Mouse (Mus musculus) cerebellum, postnatal 14 days (tissue): ENCODE measurements around the gene Cd3e.
A peak's percentile ranks its signal among the peaks of the same experiment; 100 is the strongest.
"Not testable (repeated sequence)": the region's sequence is repeated elsewhere in the genome, so short reads cannot be mapped to it uniquely, and the experiment has no call there.

Source experiments
- DNase-seq, 2 experiments: peaks; one replicate each; pipeline ENCODE4 v3.0.0; 2021; ENCODE audit warnings: mixed read lengths in 2 of 2

Gene Cd3e

DNA sequence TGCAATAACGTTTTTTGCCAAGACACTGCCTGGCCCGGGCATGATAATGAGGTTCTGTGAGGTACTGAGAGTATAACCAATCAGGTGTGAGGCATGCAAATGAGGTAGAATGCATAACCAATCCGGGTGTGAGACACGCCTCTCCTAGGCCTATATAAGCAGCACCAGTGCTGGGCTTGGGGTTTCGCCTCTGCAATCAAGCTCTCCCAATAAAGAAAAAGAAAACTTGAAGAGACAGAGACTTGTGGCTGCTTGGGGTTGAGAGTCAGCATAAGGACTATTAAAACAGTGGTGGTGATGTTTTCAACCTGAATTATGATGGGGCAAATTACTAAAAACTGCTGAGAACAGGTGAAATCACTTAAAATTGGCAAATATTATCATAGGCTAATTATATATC is 41.7 kb downstream of the Cd3e start:
- not testable (repeated sequence) for DNase-seq

DNA sequence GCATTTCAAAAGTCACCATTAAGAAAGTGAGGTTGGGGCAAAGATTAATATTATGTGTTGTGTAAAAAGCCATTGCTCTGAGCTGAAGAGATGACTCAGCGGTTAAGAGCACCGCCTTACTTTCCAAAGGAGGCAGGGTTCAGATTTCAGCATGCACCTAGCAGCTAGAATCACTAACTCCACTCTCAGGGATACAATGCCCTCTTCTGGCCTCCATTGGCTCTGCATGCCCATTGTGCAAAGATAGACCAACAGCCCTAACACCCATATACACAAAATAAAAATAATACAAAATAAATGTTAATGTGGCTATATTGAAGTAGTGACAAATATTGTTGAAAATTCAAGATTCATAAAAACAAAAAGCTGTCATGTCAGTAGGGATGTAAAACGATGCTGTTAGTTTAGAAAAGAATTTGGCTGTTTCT is 42.6 kb downstream of the Cd3e start:
- peak; percentile 87 to 90 for DNase-seq

- DNase-seq = no peak
Measured at GRCm38 (mm10) chr9:44965833-44966466, 43.5 kb downstream of the Cd3e start.

GRCm38 (mm10) chr9:44965126-44965832 is 44.1 kb downstream of the Cd3e start, which contains the start of gene Ube4a:
TSS of gene Ube4a (minus strand) at chr9:44965600.
- peak; percentile 99 to 100 for DNase-seq

- DNase-seq = no peak
Measured at GRCm38 (mm10) chr9:44954432-44954831, 55.0 kb downstream of the Cd3e start.
